Mouse (Mus musculus) CH12.LX (cell line): ENCODE measurements around the gene Pias1. TPM values are rescaled to one million over a fixed set of nuclear protein-coding genes. Genes with fewer than 3 reads are reported as not detected.

Source experiments
- DNase-seq: peaks from one replicate; pipeline ENCODE4 v3.0.0-alpha.2; 2013; ENCODE audit errors: extremely low read depth
- H3K27ac ChIP-seq: 2 replicates; pipeline ENCODE4 v1.5.1; 2012; ENCODE audit warnings: low read depth, mild to moderate bottlenecking, control low read depth, moderate library complexity; ENCODE audit not compliant: insufficient read depth
- H3K27me3 ChIP-seq: replicated peaks from 2 replicates; pipeline ENCODE3; 2012; ENCODE audit warnings: inconsistent platforms
- H3K36me3 ChIP-seq, 2 experiments: replicated peaks in 1 of 2; 2 replicates each; pipeline versions ENCODE3 to v1.6.1; 2012; ENCODE audit warnings: inconsistent platforms in 1 of 2, low read length in 1 of 2, mild to moderate bottlenecking in 1 of 2, mixed read lengths in 1 of 2, moderate library complexity in 1 of 2; ENCODE audit not compliant: control insufficient read depth in 1 of 2, insufficient read depth in 1 of 2
- H3K4me1 ChIP-seq, 2 experiments: 2 replicates each; pipeline ENCODE4 v1.6.1; 2012; ENCODE audit warnings: inconsistent platforms in 1 of 2, moderate library complexity in 1 of 2; ENCODE audit not compliant: insufficient read depth in 2 of 2, control insufficient read depth in 1 of 2
- H3K4me2 ChIP-seq: 2 replicates; pipeline ENCODE4 v1.6.1; 2012; ENCODE audit warnings: low read depth, mild to moderate bottlenecking, control low read depth; ENCODE audit not compliant: poor library complexity, insufficient read depth, severe bottlenecking
- H3K4me3 ChIP-seq, 3 experiments: fragments of 150-350 bp in 1 of 3; sonication (generic) in 1 of 3; replicated peaks in 1 of 3; 2 replicates each; pipeline versions ENCODE3 to v1.5.1; 2011 to 2012; ENCODE audit warnings: low read depth in 2 of 3, low read length in 2 of 3, mild to moderate bottlenecking in 2 of 3, moderate library complexity in 2 of 3, control low read depth in 1 of 3, improper control_type of control experiment in 1 of 3, inconsistent platforms in 1 of 3, mixed read lengths in 1 of 3; ENCODE audit not compliant: poor library complexity in 1 of 3
- H3K79me2 ChIP-seq: replicated peaks from 2 replicates; pipeline ENCODE4 v1.6.1; 2012; ENCODE audit warnings: mild to moderate bottlenecking, moderate library complexity; ENCODE audit not compliant: control insufficient read depth, poor library complexity, insufficient read depth, severe bottlenecking; ENCODE audit errors: extremely low read depth
- H3K9ac ChIP-seq: 2 replicates; pipeline ENCODE4 v1.6.1; 2012; ENCODE audit warnings: low read depth, mild to moderate bottlenecking, control low read depth, moderate library complexity; ENCODE audit not compliant: insufficient read depth
- H3K9me3 ChIP-seq: replicated peaks from 2 replicates; pipeline ENCODE3; 2012; ENCODE audit warnings: low read length, inconsistent platforms, mixed read lengths
- BHLHE40 ChIP-seq: IDR thresholded peaks from 2 replicates; pipeline ENCODE4 v1.6.1; 2011; ENCODE audit warnings: mild to moderate bottlenecking, low read depth, low read length, improper control_type of control experiment
- CHD2 ChIP-seq: IDR thresholded peaks from 2 replicates; pipeline ENCODE4 v1.6.1; 2011; ENCODE audit warnings: low read length, improper control_type of control experiment
- CTCF ChIP-seq, 2 experiments: IDR thresholded peaks in 1 of 2; conservative IDR thresholded peaks in 1 of 2; 2 replicates each; pipeline ENCODE4 v1.5.1; 2011 to 2012; ENCODE audit warnings: low read depth in 2 of 2, low read length in 2 of 2, improper control_type of control experiment in 1 of 2, inconsistent platforms in 1 of 2, mild to moderate bottlenecking in 1 of 2, moderate library complexity in 1 of 2
- E2F4 ChIP-seq: IDR thresholded peaks from 2 replicates; pipeline ENCODE4 v1.6.1; 2011; ENCODE audit warnings: low read depth, low read length, improper control_type of control experiment; ENCODE audit not compliant: insufficient replicate concordance
- ETS1 ChIP-seq: conservative IDR thresholded peaks from 2 replicates; pipeline ENCODE4 v1.6.1; 2012; ENCODE audit warnings: low read depth, mild to moderate bottlenecking, inconsistent platforms, low read length, improper control_type of control experiment, moderate library complexity
- GABPA ChIP-seq: IDR thresholded peaks from 2 replicates; pipeline ENCODE4 v1.6.1; 2012; ENCODE audit warnings: low read depth, low read length, improper control_type of control experiment, inconsistent platforms; ENCODE audit not compliant: insufficient replicate concordance
- HCFC1 ChIP-seq: IDR thresholded peaks from 2 replicates; pipeline ENCODE4 v1.6.1; 2012; ENCODE audit warnings: low read depth, mild to moderate bottlenecking, inconsistent platforms, low read length, improper control_type of control experiment
- IRF4 ChIP-seq: IDR thresholded peaks from 2 replicates; pipeline ENCODE4 v1.6.1; 2014; ENCODE audit warnings: low read depth, mild to moderate bottlenecking, inconsistent platforms, low read length, improper control_type of control experiment
- JUN ChIP-seq: IDR thresholded peaks from 2 replicates; pipeline ENCODE4 v1.6.1; 2011; ENCODE audit warnings: low read depth, mild to moderate bottlenecking, low read length, improper control_type of control experiment, moderate library complexity; ENCODE audit not compliant: insufficient read depth
- JUND ChIP-seq: conservative IDR thresholded peaks from 2 replicates; pipeline ENCODE4 v1.6.1; 2011; ENCODE audit warnings: low read depth, low read length, improper control_type of control experiment
- KAT2A ChIP-seq: IDR thresholded peaks from 2 replicates; pipeline ENCODE4 v1.6.1; 2012; ENCODE audit warnings: low read length, improper control_type of control experiment, inconsistent platforms; ENCODE audit not compliant: insufficient replicate concordance
- MAX ChIP-seq: IDR thresholded peaks from 2 replicates; pipeline ENCODE4 v1.6.1; 2011; ENCODE audit warnings: low read length, improper control_type of control experiment
- MEF2A ChIP-seq: IDR thresholded peaks from 2 replicates; pipeline ENCODE4 v1.6.1; 2014; ENCODE audit warnings: low read depth, mild to moderate bottlenecking, inconsistent platforms, low read length, improper control_type of control experiment, borderline replicate concordance
- MXI1 ChIP-seq: IDR thresholded peaks from 2 replicates; pipeline ENCODE4 v1.6.1; 2011; ENCODE audit warnings: mild to moderate bottlenecking, low read depth, low read length, improper control_type of control experiment
- NELFE ChIP-seq: IDR thresholded peaks from 2 replicates; pipeline ENCODE4 v1.6.1; 2011; ENCODE audit warnings: low read depth, low read length, improper control_type of control experiment
- NRF1 ChIP-seq: IDR thresholded peaks from 2 replicates; pipeline ENCODE4 v1.6.1; 2014; ENCODE audit warnings: low read depth, mild to moderate bottlenecking, inconsistent platforms, low read length, improper control_type of control experiment, moderate library complexity
- POLR2A ChIP-seq: IDR thresholded peaks from 2 replicates; pipeline ENCODE4 v1.6.1; 2011; ENCODE audit warnings: low read depth, mild to moderate bottlenecking, improper control_type of control experiment, low read length
- POLR2AphosphoS2 ChIP-seq: IDR thresholded peaks from 2 replicates; pipeline ENCODE4 v1.6.1; 2011; ENCODE audit warnings: low read depth, low read length, improper control_type of control experiment
- SMC3 ChIP-seq: IDR thresholded peaks from 2 replicates; pipeline ENCODE4 v1.6.1; 2011; ENCODE audit warnings: low read depth, low read length, improper control_type of control experiment
- TCF12 ChIP-seq: IDR thresholded peaks from 2 replicates; pipeline ENCODE4 v1.6.1; 2014; ENCODE audit warnings: low read depth, mild to moderate bottlenecking, inconsistent platforms, low read length, improper control_type of control experiment
- UBTF ChIP-seq: IDR thresholded peaks from 2 replicates; pipeline ENCODE4 v1.6.1; 2012; ENCODE audit warnings: low read depth, mild to moderate bottlenecking, inconsistent platforms, low read length, improper control_type of control experiment, moderate library complexity
- USF1 ChIP-seq: IDR thresholded peaks from 2 replicates; pipeline ENCODE4 v1.6.1; 2014; ENCODE audit warnings: low read depth, mild to moderate bottlenecking, inconsistent platforms, low read length, improper control_type of control experiment
- ZC3H11A ChIP-seq: IDR thresholded peaks from 2 replicates; pipeline ENCODE4 v1.6.1; 2012; ENCODE audit warnings: low read depth, mild to moderate bottlenecking, inconsistent platforms, low read length, improper control_type of control experiment
- ZKSCAN1 ChIP-seq: IDR thresholded peaks from 2 replicates; pipeline ENCODE4 v1.6.1; 2012; ENCODE audit warnings: low read depth, inconsistent platforms, low read length, improper control_type of control experiment, borderline replicate concordance
- ZNF384 ChIP-seq: IDR thresholded peaks from 2 replicates; pipeline ENCODE4 v1.6.1; 2012; ENCODE audit warnings: low read depth, low read length, improper control_type of control experiment, inconsistent platforms
- dilution Hi-C: fragments of 300-500 bp; cut with MboI; formaldehyde crosslinking; loops from 2 replicates; pipeline ENCODE4 v1.14.3; 2020; ENCODE audit warnings: low sequenced_read_pairs; ENCODE audit not compliant: extremely low pct_unique_long_range_greater_than_20kb, extremely low pct_ligation_motif_present
- in situ Hi-C: fragments of 300-500 bp; cut with MboI; formaldehyde crosslinking; loops from 3 replicates; pipeline ENCODE4 v1.14.3; 2019; ENCODE audit warnings: low sequenced_read_pairs, low pct_ligation_motif_present, low pct_unique_long_range_greater_than_20kb, mixed read lengths
- polyA plus RNA-seq: library from polyadenylated mRNA; unstranded; fragments of >175 nt; gene quantifications from 2 replicates; pipeline ENCODE4 v1.2.1, GENCODE M21; 2012; ENCODE audit warnings: low read depth; ENCODE audit not compliant: insufficient read length
- total RNA-seq, 2 experiments: library from RNA; depleted of rRNA; stranded (reverse); fragments of 300-350 nt in 1 of 2; fragments of >200 nt in 1 of 2; gene quantifications; 2 replicates each; pipeline ENCODE4 v1.2.3; 2012 to 2014

The Pias1 gene
- total and polyA plus RNA-seq, 3 experiments = 8.0 to 22.7 (median 11.9) TPM

- no peaks in the 10 kb centered on the region for H3K27me3 ChIP-seq
- peaks cover 11 to 63% of the 10 kb centered on the region in 2 experiments for H3K36me3 ChIP-seq
- H3K27ac ChIP-seq = no peak overlapping the region
- no peak for TF ChIP-seq ZKSCAN1
- TF ChIP-seq HCFC1 = no peak
- TF ChIP-seq KAT2A = no peak
- TF ChIP-seq TCF12 = no peak
- TF ChIP-seq ZC3H11A = no peak
- TF ChIP-seq MXI1 = no peak
- TF ChIP-seq JUND = no peak
- no peak for TF ChIP-seq USF1
- no peak for TF ChIP-seq MAX
- TF ChIP-seq ZNF384 = no peak
- no peak for TF ChIP-seq CHD2
- TF ChIP-seq E2F4 = no peak
- TF ChIP-seq BHLHE40 = no peak
- TF ChIP-seq POLR2AphosphoS2 = no peak
- no peak for TF ChIP-seq CTCF (conservative IDR thresholded peaks at IDR 0.05 in 1 of 2, IDR thresholded peaks at IDR 0.05 in 1 of 2; ENCODE audit: low read depth in 2 of 2, low read length in 2 of 2)
- no peak for TF ChIP-seq SMC3
- no peak for TF ChIP-seq POLR2A
- TF ChIP-seq NRF1 = no peak
- TF ChIP-seq UBTF = no peak
- TF ChIP-seq, all 38 proteins: peak for 0
- in situ Hi-C loops (loop anchor here (5.0 to 10.0 kb wide), 2 partner anchors 260 to 288 kb away; no protein-coding TSS in a partner anchor), dilution Hi-C loops (no loop called here)
- no peak overlapping the region for H3K9ac ChIP-seq
- no peak overlapping the region for H3K4me3 ChIP-seq
- H3K4me1 ChIP-seq = peaks cover 11 to 65% of the 10 kb centered on the region in 2 experiments; a peak in 3 of 4 replicates
- no peak for DNase-seq
- no peaks in the 10 kb centered on the region for H3K79me2 ChIP-seq
- no peaks in the 10 kb centered on the region for H3K9me3 ChIP-seq
- H3K4me2 ChIP-seq = no peak overlapping the region
These were observed 143.3 kb downstream of the Pias1 start for GRCm38 (mm10) chr9:62844461-62844860.

GRCm38 (mm10) chr9:62843356-62844024 is 144.2 kb downstream of the Pias1 start:
- in situ Hi-C loops = loop anchor here (5.0 to 10.0 kb wide), 2 partner anchors 261 to 289 kb away; no protein-coding TSS in a partner anchor
- peaks cover 8 to 54% of the 10 kb centered on the region in 2 experiments for H3K36me3 ChIP-seq

More at GRCm38 (mm10) chr9:62843356-62844024, 144.2 kb downstream of the Pias1 start:
- no peak overlapping the region for H3K4me2 ChIP-seq
- no peak overlapping the region for H3K27ac ChIP-seq
- no peaks in the 10 kb centered on the region for H3K79me2 ChIP-seq
- H3K27me3 ChIP-seq = no peaks in the 10 kb centered on the region
- no peak overlapping the region for H3K4me3 ChIP-seq
- dilution Hi-C loops = no loop called here
- DNase-seq = no peak
- peaks cover 8 to 60% of the 10 kb centered on the region in 2 experiments; a peak in 3 of 4 replicates for H3K4me1 ChIP-seq
- H3K9me3 ChIP-seq = no peaks in the 10 kb centered on the region
- no peak for TF ChIP-seq ETS1
- no peak for TF ChIP-seq JUN
- TF ChIP-seq GABPA = no peak
- TF ChIP-seq POLR2AphosphoS2 = no peak
- no peak for TF ChIP-seq NELFE
- TF ChIP-seq UBTF = no peak
- TF ChIP-seq POLR2A = no peak
- no peak for TF ChIP-seq USF1
- TF ChIP-seq MXI1 = no peak
- no peak for TF ChIP-seq CHD2
- TF ChIP-seq IRF4 = no peak
- no peak for TF ChIP-seq MEF2A
- H3K9ac ChIP-seq = no peak overlapping the region
